Mouse (Mus musculus): ENCODE measurements at regions not wholly inside any gene's neighbourhood (a gene's known extent, or its start where the extent isn't known, plus 50 kb on each side); places are given as distances from the start of the nearest gene placed in this dataset.

DNA sequence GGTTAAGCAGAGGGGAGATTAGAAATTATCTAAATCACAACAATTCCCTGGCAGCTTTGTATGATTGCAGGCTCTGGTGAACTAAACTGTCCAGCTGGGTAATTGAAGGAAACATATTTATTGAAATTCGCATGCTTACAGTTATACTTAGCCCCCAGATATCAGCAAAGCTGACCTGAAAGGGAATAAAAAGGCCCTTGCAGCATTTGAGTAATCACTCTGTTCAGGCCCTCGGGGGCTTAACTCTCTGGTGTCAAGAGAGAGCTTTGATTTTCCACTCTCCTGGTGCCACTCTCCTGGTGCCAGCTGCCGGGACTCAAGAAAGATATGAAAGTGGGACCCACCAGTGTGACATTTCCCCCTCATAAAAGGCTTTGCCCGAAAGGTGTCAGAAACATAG is 98.0 kb upstream of the Pirt start:
- no peaks in the 10 kb centered on the region for H3K4me1 ChIP-seq (ENCODE audit: control insufficient read depth, insufficient read depth, low read length)
- DNase-seq: no peak
- 56% methylated on average over 4 of the region's 4 CpGs for WGBS
- H3K4me3 ChIP-seq (replicated peaks; ENCODE audit: insufficient read depth, low read depth, low read length): no peak overlapping the region
- H3K27me3 ChIP-seq (ENCODE audit: control insufficient read depth, insufficient read depth, low read length): no peaks in the 10 kb centered on the region
- no peak for TF ChIP-seq POLR2A (IDR thresholded peaks at IDR 0.05; ENCODE audit: borderline replicate concordance, insufficient read depth, low read length)
- TF ChIP-seq CTCF (IDR thresholded peaks at IDR 0.05; ENCODE audit: borderline replicate concordance, insufficient read depth, low read depth, low read length): no peak
- H3K27ac ChIP-seq (ENCODE audit: insufficient read depth, low read length): no peak overlapping the region

DNA sequence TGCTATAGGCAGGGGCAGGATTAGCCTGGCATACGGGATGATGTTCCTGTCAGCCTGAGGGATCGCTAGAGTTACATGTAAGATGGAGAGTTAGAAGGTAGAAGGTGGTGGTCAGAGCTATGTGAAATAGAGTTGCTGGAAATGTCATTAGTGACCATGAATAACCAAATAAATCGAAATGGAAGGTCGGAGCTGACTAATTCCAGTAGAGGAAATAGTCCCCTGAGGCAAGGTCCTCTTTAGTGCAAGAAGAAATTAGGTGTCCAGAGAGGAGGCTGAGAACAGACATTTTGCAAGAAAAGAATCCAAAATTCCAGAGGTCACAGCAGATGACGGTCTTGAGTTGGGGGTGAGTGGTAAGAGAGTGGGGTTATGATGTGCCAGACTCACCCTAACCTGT is 75.9 kb upstream of the Pirt start:
- H3K27ac ChIP-seq (ENCODE audit: insufficient read depth, low read length): no peak overlapping the region
- WGBS: 92% methylated on average over 5 of the region's 5 CpGs

DNA sequence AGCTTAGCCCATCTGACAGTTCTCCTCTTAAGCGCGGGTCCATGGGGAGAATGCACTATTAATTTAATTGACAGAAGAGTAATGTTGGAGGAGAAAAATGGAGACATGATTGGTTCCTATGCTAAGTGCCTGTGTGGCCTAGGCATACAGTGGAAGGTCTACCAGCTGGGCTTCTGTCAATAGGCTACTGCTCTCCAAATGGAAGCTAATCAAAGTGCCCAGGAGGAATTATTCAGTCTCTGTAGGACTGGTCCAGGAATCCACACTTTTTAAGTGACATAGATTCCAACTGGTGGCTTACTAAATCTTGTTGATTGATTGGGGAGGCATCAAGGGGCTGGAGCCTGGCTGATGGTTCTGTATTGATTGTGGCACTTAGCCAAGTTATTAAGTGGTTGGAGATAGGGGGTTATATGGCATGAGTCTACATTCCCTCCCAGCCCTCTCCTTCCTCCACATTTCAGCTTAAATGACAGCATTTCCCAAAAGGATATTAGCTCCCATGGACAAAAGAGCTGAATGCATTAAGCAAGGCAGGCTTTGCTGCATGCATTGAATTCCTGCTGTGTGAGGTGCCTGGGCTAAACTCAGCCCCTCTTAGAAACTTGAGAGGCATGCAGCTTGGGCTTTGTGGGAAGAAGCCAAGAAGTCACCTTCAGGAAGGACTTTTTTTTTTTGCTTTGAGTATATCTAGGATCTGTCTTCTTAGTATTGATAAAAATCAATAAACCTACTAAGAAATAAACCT is 75.0 kb upstream of the Pirt start:
- no peak for DNase-seq
- WGBS: 86% methylated on average over 2 of the region's 2 CpGs
- Histone ChIP-seq H3K4me1 (ENCODE audit: control insufficient read depth, insufficient read depth, low read length) (no peaks in the 10 kb centered on the region), H3K27me3 (ENCODE audit: control insufficient read depth, insufficient read depth, low read length) (no peaks in the 10 kb centered on the region), H3K4me3 (replicated peaks; ENCODE audit: insufficient read depth, low read depth, low read length) (no peak overlapping the region), H3K27ac (ENCODE audit: insufficient read depth, low read length) (no peak overlapping the region)
- TF ChIP-seq POLR2A (IDR thresholded peaks at IDR 0.05; ENCODE audit: borderline replicate concordance, insufficient read depth, low read length) (no peak), CTCF (IDR thresholded peaks at IDR 0.05; ENCODE audit: borderline replicate concordance, insufficient read depth, low read depth, low read length) (no peak)

More for the DNA sequence above, 75.9 kb upstream of the Pirt start:
- Histone ChIP-seq H3K4me3 (replicated peaks; ENCODE audit: insufficient read depth, low read depth, low read length) (no peak overlapping the region), H3K27me3 (ENCODE audit: control insufficient read depth, insufficient read depth, low read length) (no peaks in the 10 kb centered on the region), H3K4me1 (ENCODE audit: control insufficient read depth, insufficient read depth, low read length) (no peaks in the 10 kb centered on the region)
- no peak for TF ChIP-seq POLR2A (IDR thresholded peaks at IDR 0.05; ENCODE audit: borderline replicate concordance, insufficient read depth, low read length)
- no peak for TF ChIP-seq CTCF (IDR thresholded peaks at IDR 0.05; ENCODE audit: borderline replicate concordance, insufficient read depth, low read depth, low read length)
- DNase-seq: no peak

DNA sequence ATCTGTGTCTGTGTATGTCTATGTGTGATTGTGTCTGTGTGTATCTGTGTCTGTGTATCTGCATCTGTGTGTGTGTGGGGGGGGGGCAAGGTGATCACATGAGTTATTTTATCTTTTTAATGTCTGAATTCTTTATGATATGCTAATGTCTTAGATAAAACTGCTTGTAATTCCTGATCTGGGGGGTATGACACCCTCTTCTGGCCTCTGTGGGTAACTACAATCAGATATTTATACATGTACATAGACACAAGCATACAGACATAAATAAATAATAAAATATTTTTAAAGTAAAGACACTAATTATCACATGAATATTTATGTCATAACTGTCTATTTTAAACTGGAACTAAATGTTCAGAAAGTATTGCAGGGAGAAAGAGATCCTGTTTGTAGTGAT is 66.5 kb upstream of the Pirt start:
- Histone ChIP-seq H3K4me1 (ENCODE audit: control insufficient read depth, insufficient read depth, low read length) (no peaks in the 10 kb centered on the region), H3K27me3 (ENCODE audit: control insufficient read depth, insufficient read depth, low read length) (no peaks in the 10 kb centered on the region), H3K27ac (ENCODE audit: insufficient read depth, low read length) (no peak overlapping the region), H3K4me3 (replicated peaks; ENCODE audit: insufficient read depth, low read depth, low read length) (no peak overlapping the region)
- TF ChIP-seq CTCF (IDR thresholded peaks at IDR 0.05; ENCODE audit: borderline replicate concordance, insufficient read depth, low read depth, low read length) (no peak), POLR2A (IDR thresholded peaks at IDR 0.05; ENCODE audit: borderline replicate concordance, insufficient read depth, low read length) (no peak)
- no peak for DNase-seq

DNA sequence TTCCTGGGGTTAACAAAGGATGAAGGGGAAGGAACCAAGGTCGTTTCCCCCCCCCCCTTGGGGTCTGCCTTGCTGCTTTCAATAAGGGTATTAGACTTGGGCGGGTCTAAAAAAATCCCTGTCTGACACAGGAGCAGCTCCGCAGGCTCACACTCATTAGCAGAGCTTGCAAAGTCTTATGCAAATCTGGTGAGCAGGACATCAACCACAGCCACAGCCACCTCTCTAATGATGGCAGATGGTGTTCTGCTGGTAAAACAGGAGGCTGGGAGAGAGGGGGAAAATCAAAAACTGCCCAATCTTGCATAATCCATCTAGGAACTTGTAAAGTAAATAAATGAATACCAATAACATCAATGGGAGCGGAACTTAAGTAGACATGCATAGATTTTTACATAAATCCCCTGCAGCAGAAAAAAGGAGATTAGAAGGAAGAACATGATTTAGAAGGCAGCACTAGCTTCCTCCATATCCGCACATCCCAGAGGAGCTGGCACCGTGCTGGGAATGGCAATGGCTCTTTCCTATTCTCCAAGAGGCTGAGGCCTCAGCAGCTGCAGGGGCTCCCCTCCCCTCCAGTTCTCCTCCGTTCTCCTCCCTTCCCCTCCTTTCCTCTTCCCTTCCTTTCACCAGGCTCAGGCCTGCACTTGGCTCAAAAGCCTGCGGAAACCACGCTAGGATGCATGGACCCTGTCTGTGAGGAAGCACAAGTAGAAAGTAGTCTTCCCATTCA is 65.6 kb upstream of the Pirt start:
- Histone ChIP-seq H3K4me1 (ENCODE audit: control insufficient read depth, insufficient read depth, low read length) (no peaks in the 10 kb centered on the region), H3K27me3 (ENCODE audit: control insufficient read depth, insufficient read depth, low read length) (no peaks in the 10 kb centered on the region), H3K27ac (ENCODE audit: insufficient read depth, low read length) (no peak overlapping the region), H3K4me3 (replicated peaks; ENCODE audit: insufficient read depth, low read depth, low read length) (no peak overlapping the region)
- no peak for TF ChIP-seq POLR2A (IDR thresholded peaks at IDR 0.05; ENCODE audit: borderline replicate concordance, insufficient read depth, low read length)
- TF ChIP-seq CTCF (IDR thresholded peaks at IDR 0.05; ENCODE audit: borderline replicate concordance, insufficient read depth, low read depth, low read length): no peak
- 27% methylated on average over 9 of the region's 9 CpGs for WGBS
- DNase-seq: no peak

Measured in cerebellum, adult 2 months (tissue).